Mouse (Mus musculus): ENCODE results near the gene Rcn3.

DNA sequence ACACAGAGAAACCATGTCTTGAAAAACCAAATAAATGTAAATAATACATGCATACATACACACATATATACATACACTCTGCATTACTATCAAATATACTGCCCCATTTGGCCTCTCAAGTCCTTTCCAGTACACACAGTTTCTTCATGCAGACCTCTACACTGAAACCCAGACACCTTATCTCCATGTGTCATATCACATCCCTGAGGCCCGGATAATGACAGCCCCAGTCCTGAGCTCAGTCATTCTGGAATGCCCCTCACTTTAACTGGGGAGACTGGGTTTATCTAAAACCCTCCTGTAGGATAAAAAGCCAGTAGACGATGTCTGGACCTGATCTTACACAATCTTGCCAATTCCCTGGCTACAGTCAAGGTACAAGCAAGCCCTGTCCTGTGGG, 21.5 kb upstream of the Rcn3 start:
- TF ChIP-seq CTCF (IDR thresholded peaks at IDR 0.05; ENCODE audit: control insufficient read depth, insufficient read depth, insufficient read length) (no peak), MAX (IDR thresholded peaks at IDR 0.05) (no peak), MYOG (IDR thresholded peaks at IDR 0.05; ENCODE audit: control insufficient read depth, extremely low read depth, insufficient read length) (no peak), CEBPB (IDR thresholded peaks at IDR 0.05; ENCODE audit: low read depth) (no peak), USF1 (IDR thresholded peaks at IDR 0.05; ENCODE audit: low read depth) (no peak), FOSL1 (IDR thresholded peaks at IDR 0.05; ENCODE audit: insufficient read depth, low read length, poor library complexity, severe bottlenecking) (no peak), MYOD1 (IDR thresholded peaks at IDR 0.05; ENCODE audit: control insufficient read depth, insufficient read length, low read depth) (no peak)
